Mouse (Mus musculus) hindbrain, postnatal 0 days (tissue): ENCODE data around the gene Gm19345. TPM values are rescaled to one million over a fixed set of nuclear protein-coding genes. Genes with fewer than 3 reads are reported as not detected.

ENCODE experiments used
- ATAC-seq: fragments of 200-750 bp; cut with Nextera tagmentation; 2 replicates; pipeline ENCODE4 v1.8.0; 2017; ENCODE audit warnings: mild to moderate bottlenecking, moderate TSS enrichment, moderate library complexity
- DNase-seq: peaks from one replicate; pipeline ENCODE4 v3.0.0-alpha.2; 2015; ENCODE audit warnings: low spot score
- H3K27ac ChIP-seq: fragments of 300-500 bp; sonication (generic); 2 replicates; pipeline ENCODE4 v1.5.1; 2014; ENCODE audit warnings: mild to moderate bottlenecking
- H3K27me3 ChIP-seq: fragments of 300-500 bp; sonication (generic); 2 replicates; pipeline ENCODE4 v1.6.1; 2014; ENCODE audit warnings: low read length, mixed read lengths; ENCODE audit not compliant: insufficient read depth
- H3K36me3 ChIP-seq: fragments of 300-500 bp; sonication (generic); 2 replicates; pipeline ENCODE4 v1.6.1; 2014; ENCODE audit warnings: low read length, mixed read lengths; ENCODE audit not compliant: insufficient read depth
- H3K4me1 ChIP-seq: fragments of 300-500 bp; sonication (generic); 2 replicates; pipeline ENCODE4 v1.6.1; 2014; ENCODE audit warnings: antibody characterized with exemption, low read length, mixed read lengths; ENCODE audit not compliant: insufficient read depth
- H3K4me2 ChIP-seq: fragments of 300-500 bp; sonication (generic); 2 replicates; pipeline ENCODE4 v1.6.1; 2014; ENCODE audit warnings: low read depth, mild to moderate bottlenecking, low read length, moderate library complexity, mixed read lengths
- H3K4me3 ChIP-seq: fragments of 300-500 bp; sonication (generic); 2 replicates; pipeline ENCODE4 v1.5.1; 2014; ENCODE audit warnings: low read length
- H3K9ac ChIP-seq: fragments of 300-500 bp; sonication (generic); replicated peaks from 2 replicates; pipeline ENCODE4 v1.6.1; 2014; ENCODE audit warnings: mild to moderate bottlenecking, low read length, moderate library complexity, mixed read lengths
- H3K9me3 ChIP-seq: fragments of 300-500 bp; sonication (generic); 2 replicates; pipeline ENCODE4 v1.6.1; 2016; ENCODE audit warnings: low read length, mixed read lengths
- CTCF ChIP-seq: IDR thresholded peaks from 2 replicates; pipeline ENCODE4 v1.5.1; 2016; ENCODE audit warnings: antibody characterized with exemption, control low read depth, low read depth
- WGBS: fragments of 180-500 bp; shearing (Covaris S2); extraction: QIAGEN DNeasy Blood & Tissue Kit; methylation state at CpG from one replicate; pipeline ENCODE4 v1.1.7; 2014; 5-methylcytosine and 5-hydroxymethylcytosine counted together
- polyA plus RNA-seq: library from polyadenylated mRNA; unstranded; fragments of >200 nt; fragmentation: Nextera tagmentation; extraction: Ambion mirVana; gene quantifications from 2 replicates; pipeline ENCODE4 v1.2.1, GENCODE M21; 2015
- total RNA-seq: library from RNA; depleted of rRNA; stranded (reverse); fragments of >200 nt; gene quantifications from 2 replicates; pipeline ENCODE4 v1.2.3, GENCODE M21; 2014

The Gm19345 gene
- total and polyA plus RNA-seq, 2 experiments from 2014 or later = 16.1 to 53.7 TPM

GRCm38 (mm10) chr7:19826756-19827155 is 25.0 kb upstream of the Gm19345 start:
- no peak for TF ChIP-seq CTCF
- H3K9ac ChIP-seq = no peak overlapping the region
- 0 out of 2 replicates have a peak, but pooled peaks cover 3% of the 10 kb centered on the region for H3K4me1 ChIP-seq
- 48% methylated on average over 6 of the region's 6 CpGs for WGBS
- DNase-seq (no peak), ATAC-seq (no peak)
- no peaks in the 10 kb centered on the region for H3K36me3 ChIP-seq
- H3K4me2 ChIP-seq = no peak overlapping the region
- H3K9me3 ChIP-seq = no peaks in the 10 kb centered on the region
- H3K4me3 ChIP-seq = no peak overlapping the region
- H3K27ac ChIP-seq = no peak overlapping the region
- H3K27me3 ChIP-seq = peaks cover 7% of the 10 kb centered on the region

- no peak for DNase-seq
- no peaks in the 10 kb centered on the region; the same call in 1 of the 2 replicates for H3K27me3 ChIP-seq
- no peak for ATAC-seq
- no peak overlapping the region for H3K4me3 ChIP-seq
- no peaks in the 10 kb centered on the region for H3K36me3 ChIP-seq
- no peak overlapping the region for H3K4me2 ChIP-seq
- no peak for TF ChIP-seq CTCF
- no peak overlapping the region for H3K27ac ChIP-seq
- no peaks in the 10 kb centered on the region for H3K9me3 ChIP-seq
- H3K4me1 ChIP-seq = 0 out of 2 replicates have a peak, but pooled peaks cover 3% of the 10 kb centered on the region
- 86% methylated on average over 3 of the region's 3 CpGs for WGBS
- H3K9ac ChIP-seq = no peak overlapping the region
Measured at GRCm38 (mm10) chr7:19829694-19830093, 22.1 kb upstream of the Gm19345 start.

DNA sequence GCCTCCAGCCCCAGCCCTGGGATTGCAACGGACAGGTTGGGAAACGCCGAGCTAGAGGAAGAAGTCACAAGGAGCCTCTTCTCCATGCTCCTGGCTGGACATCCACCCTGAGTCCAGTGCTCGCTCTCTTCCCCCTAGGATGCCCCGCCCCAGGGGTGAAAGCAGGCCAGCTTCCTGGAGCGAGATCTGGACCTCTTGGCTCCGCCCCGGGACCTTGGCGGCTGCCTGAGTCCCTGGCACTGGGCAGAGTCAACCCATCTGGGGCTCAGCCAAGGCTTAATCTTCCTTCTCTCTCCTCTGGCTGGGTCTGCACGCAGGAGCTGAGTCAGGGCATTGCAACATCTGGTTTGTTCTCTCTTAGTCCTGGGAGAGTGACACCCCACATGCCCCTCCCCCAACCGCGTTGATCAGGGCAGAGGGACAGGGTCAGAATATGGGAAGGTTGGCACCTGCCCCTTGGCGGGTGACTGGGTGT is 21.1 kb upstream of the Gm19345 start:
- H3K9me3 ChIP-seq = no peaks in the 10 kb centered on the region
- peak; percentile 56; the same call in 1 of the 2 replicates for ATAC-seq
- TF ChIP-seq CTCF = no peak
- H3K4me2 ChIP-seq = no peak overlapping the region
- H3K9ac ChIP-seq = no peak overlapping the region
- H3K36me3 ChIP-seq = no peaks in the 10 kb centered on the region
- H3K4me1 ChIP-seq = 0 out of 2 replicates have a peak, but pooled peaks cover 3% of the 10 kb centered on the region
- no peak overlapping the region for H3K27ac ChIP-seq
- H3K27me3 ChIP-seq = no peaks in the 10 kb centered on the region
- WGBS = 32% methylated on average over 13 of the region's 13 CpGs
- H3K4me3 ChIP-seq = no peak overlapping the region
- no peak for DNase-seq

- H3K4me3 ChIP-seq = no peak overlapping the region
- H3K9ac ChIP-seq = no peak overlapping the region
- H3K27me3 ChIP-seq = no peaks in the 10 kb centered on the region
- H3K9me3 ChIP-seq = no peaks in the 10 kb centered on the region
- TF ChIP-seq CTCF = no peak
- no peaks in the 10 kb centered on the region for H3K36me3 ChIP-seq
- H3K4me1 ChIP-seq = 0 out of 2 replicates have a peak, but pooled peaks cover 3% of the 10 kb centered on the region
- H3K4me2 ChIP-seq = no peak overlapping the region
- peak; percentile 45; the same call in 1 of the 2 replicates for ATAC-seq
- WGBS = 53% methylated on average over 9 of the region's 9 CpGs
- no peak overlapping the region for H3K27ac ChIP-seq
- DNase-seq = no peak
Measured at GRCm38 (mm10) chr7:19831837-19832236, 20.0 kb upstream of the Gm19345 start.

GRCm38 (mm10) chr7:19834055-19834454 is 17.7 kb upstream of the Gm19345 start:
- Histone ChIP-seq H3K36me3 (no peaks in the 10 kb centered on the region), H3K9ac (no peak overlapping the region), H3K4me3 (no peak overlapping the region), H3K4me2 (no peak overlapping the region), H3K9me3 (no peaks in the 10 kb centered on the region), H3K4me1 (0 out of 2 replicates have a peak, but pooled peaks cover 3% of the 10 kb centered on the region), H3K27ac (no peak overlapping the region), H3K27me3 (no peaks in the 10 kb centered on the region)
- 0 out of 2 replicates have a peak, but pooled peaks have one; percentile 22 for TF ChIP-seq CTCF
- no peak for DNase-seq
- 68% methylated on average over 3 of the region's 3 CpGs for WGBS
- no peak for ATAC-seq

GRCm38 (mm10) chr7:19836843-19837242 is 15.0 kb upstream of the Gm19345 start:
- no peak for TF ChIP-seq CTCF
- H3K4me1 ChIP-seq = no peaks in the 10 kb centered on the region
- H3K27ac ChIP-seq = no peak overlapping the region
- H3K4me2 ChIP-seq = no peak overlapping the region
- no peaks in the 10 kb centered on the region for H3K27me3 ChIP-seq
- DNase-seq (no peak), ATAC-seq (no peak)
- 70% methylated on average over 3 of the region's 3 CpGs for WGBS
- H3K4me3 ChIP-seq = no peak overlapping the region
- H3K9ac ChIP-seq = no peak overlapping the region
- H3K36me3 ChIP-seq = no peaks in the 10 kb centered on the region
- H3K9me3 ChIP-seq = no peaks in the 10 kb centered on the region

DNA sequence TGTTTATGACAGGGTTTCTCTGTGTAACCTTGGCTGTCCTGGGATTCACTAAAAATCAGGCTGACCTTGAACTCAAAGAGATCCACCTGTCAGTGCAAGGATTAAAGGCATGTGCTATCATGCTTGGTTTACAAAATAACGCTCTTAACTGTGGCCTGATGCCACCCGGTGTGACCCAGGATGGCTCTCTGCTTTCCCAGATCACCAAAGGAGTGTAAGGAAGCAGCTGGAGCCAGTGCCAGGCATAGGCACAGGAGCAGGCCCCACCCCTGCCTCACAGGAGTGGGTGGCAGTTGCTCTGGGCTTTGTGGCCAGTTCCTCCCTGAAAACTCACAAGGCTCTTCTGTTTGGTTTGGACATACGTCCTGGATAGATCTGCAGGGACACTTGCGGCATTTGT is 11.4 kb upstream of the Gm19345 start:
- Histone ChIP-seq H3K4me3 (no peak overlapping the region), H3K9me3 (no peaks in the 10 kb centered on the region), H3K4me1 (no peaks in the 10 kb centered on the region), H3K36me3 (no peaks in the 10 kb centered on the region), H3K4me2 (no peak overlapping the region), H3K9ac (no peak overlapping the region), H3K27me3 (0 out of 2 replicates have a peak, but pooled peaks cover 6% of the 10 kb centered on the region), H3K27ac (no peak overlapping the region)
- no peak for DNase-seq
- no peak for TF ChIP-seq CTCF
- no peak for ATAC-seq
- 83% methylated on average over 4 of the region's 4 CpGs for WGBS
